Mouse (Mus musculus) forebrain, embryonic 13.5 days (tissue): Measurements from ENCODE around the gene Morn1. TPM values are rescaled to one million over a fixed set of nuclear protein-coding genes. Genes with fewer than 3 reads are reported as not detected.
A peak's percentile ranks its signal among the peaks of the same experiment; 100 is the strongest.

Source experiments
- ATAC-seq: fragments of 200-750 bp; cut with Nextera tagmentation; 2 replicates; pipeline ENCODE4 v1.8.0; 2017
- H3K27ac ChIP-seq: fragments of 300-500 bp; sonication (generic); 2 replicates; pipeline ENCODE4 v1.5.1; 2015; ENCODE audit warnings: inconsistent platforms, mild to moderate bottlenecking, moderate library complexity
- H3K27me3 ChIP-seq: fragments of 300-500 bp; sonication (generic); 2 replicates; pipeline ENCODE4 v1.6.1; 2015; ENCODE audit warnings: mild to moderate bottlenecking, inconsistent platforms
- H3K36me3 ChIP-seq: fragments of 300-500 bp; sonication (generic); 2 replicates; pipeline ENCODE4 v1.6.1; 2015; ENCODE audit warnings: mild to moderate bottlenecking, inconsistent platforms; ENCODE audit not compliant: poor library complexity, severe bottlenecking
- H3K4me1 ChIP-seq: fragments of 300-500 bp; sonication (generic); 2 replicates; pipeline ENCODE4 v1.6.1; 2015; ENCODE audit warnings: inconsistent platforms
- H3K4me2 ChIP-seq: fragments of 300-500 bp; sonication (generic); 2 replicates; pipeline ENCODE4 v1.6.1; 2015; ENCODE audit warnings: inconsistent platforms, mild to moderate bottlenecking, moderate library complexity
- H3K4me3 ChIP-seq: fragments of 300-500 bp; sonication (generic); 2 replicates; pipeline ENCODE4 v1.5.1; 2015; ENCODE audit warnings: mild to moderate bottlenecking, inconsistent platforms
- H3K9ac ChIP-seq: fragments of 300-500 bp; sonication (generic); 2 replicates; pipeline ENCODE4 v1.6.1; 2015; ENCODE audit warnings: mild to moderate bottlenecking, inconsistent platforms
- H3K9me3 ChIP-seq: fragments of 300-500 bp; sonication (generic); replicated peaks from 2 replicates; pipeline ENCODE4 v1.6.1; 2016; ENCODE audit warnings: inconsistent platforms
- WGBS: fragments of 180-500 bp; shearing (Covaris S2); methylation state at CpG from one replicate; pipeline ENCODE4 v1.1.7; 2015; 5-methylcytosine and 5-hydroxymethylcytosine counted together
- polyA plus RNA-seq: library from polyadenylated mRNA; unstranded; fragments of >200 nt; fragmentation: Nextera tagmentation; extraction: Ambion mirVana; gene quantifications from 2 replicates; pipeline ENCODE4 v1.2.1, GENCODE M21; 2015

Gene Morn1
- polyA plus RNA-seq, 1 experiment from 2014 or later = 7.4 TPM

GRCm38 (mm10) chr4:155095967-155096366, 9.6 kb downstream of the Morn1 start:
- H3K27ac ChIP-seq = no peak overlapping the region
- WGBS = 88% methylated on average over 8 of the region's 8 CpGs
- no peaks in the 10 kb centered on the region for H3K9me3 ChIP-seq
- 0 out of 2 replicates have a peak overlapping the region, but pooled peaks have one; percentile 12 for H3K9ac ChIP-seq
- no peaks in the 10 kb centered on the region for H3K27me3 ChIP-seq
- no peak overlapping the region for H3K4me3 ChIP-seq
- H3K36me3 ChIP-seq = peaks cover 3% of the 10 kb centered on the region; the same call in 1 of the 2 replicates
- no peak for ATAC-seq
- H3K4me1 ChIP-seq = peaks cover 11% of the 10 kb centered on the region
- no peak overlapping the region for H3K4me2 ChIP-seq

- no peak overlapping the region for H3K9ac ChIP-seq
- H3K4me1 ChIP-seq = peaks cover 13% of the 10 kb centered on the region
- H3K4me3 ChIP-seq = no peak overlapping the region
- H3K9me3 ChIP-seq = no peaks in the 10 kb centered on the region
- ATAC-seq = no peak
- H3K4me2 ChIP-seq = no peak overlapping the region
- H3K36me3 ChIP-seq = no peaks in the 10 kb centered on the region
- H3K27me3 ChIP-seq = no peaks in the 10 kb centered on the region
- 84% methylated on average over 6 of the region's 6 CpGs for WGBS
- no peak overlapping the region for H3K27ac ChIP-seq
These were observed 11.1 kb downstream of the Morn1 start for GRCm38 (mm10) chr4:155097452-155097851.

- no peak overlapping the region for H3K9ac ChIP-seq
- no peak overlapping the region for H3K27ac ChIP-seq
- no peaks in the 10 kb centered on the region for H3K27me3 ChIP-seq
- no peaks in the 10 kb centered on the region for H3K36me3 ChIP-seq
- H3K4me1 ChIP-seq = peaks cover 13% of the 10 kb centered on the region
- no peak overlapping the region for H3K4me3 ChIP-seq
- no peak for ATAC-seq
- 76% methylated on average over 4 of the region's 4 CpGs for WGBS
- no peaks in the 10 kb centered on the region for H3K9me3 ChIP-seq
- no peak overlapping the region for H3K4me2 ChIP-seq
These were observed 12.2 kb downstream of the Morn1 start for GRCm38 (mm10) chr4:155098572-155098971.

- WGBS = 97% methylated on average over 4 of the region's 4 CpGs
- Histone ChIP-seq H3K9me3 (no peaks in the 10 kb centered on the region), H3K27ac (no peak overlapping the region), H3K4me3 (no peak overlapping the region), H3K36me3 (no peaks in the 10 kb centered on the region), H3K9ac (no peak overlapping the region), H3K4me1 (no peaks in the 10 kb centered on the region), H3K27me3 (no peaks in the 10 kb centered on the region), H3K4me2 (no peak overlapping the region)
- ATAC-seq = no peak
These were observed 21.5 kb downstream of the Morn1 start for GRCm38 (mm10) chr4:155107886-155108285.

- 84% methylated on average over 5 of the region's 5 CpGs for WGBS
- no peaks in the 10 kb centered on the region for H3K36me3 ChIP-seq
These were observed 23.1 kb downstream of the Morn1 start for GRCm38 (mm10) chr4:155109471-155109870.

GRCm38 (mm10) chr4:155113766-155114410, 27.5 kb downstream of the Morn1 start:
- no peak overlapping the region for H3K9ac ChIP-seq
- H3K4me1 ChIP-seq = peaks cover 15% of the 10 kb centered on the region
- H3K9me3 ChIP-seq = no peaks in the 10 kb centered on the region
- ATAC-seq = no peak
- no peak overlapping the region for H3K27ac ChIP-seq
- 63% methylated on average over 8 of the region's 8 CpGs for WGBS
- no peak overlapping the region for H3K4me3 ChIP-seq
- H3K4me2 ChIP-seq = no peak overlapping the region
- H3K27me3 ChIP-seq = no peaks in the 10 kb centered on the region
- no peaks in the 10 kb centered on the region for H3K36me3 ChIP-seq

More at GRCm38 (mm10) chr4:155109471-155109870, 23.1 kb downstream of the Morn1 start:
- no peak overlapping the region for H3K9ac ChIP-seq
- H3K27ac ChIP-seq = no peak overlapping the region
- no peaks in the 10 kb centered on the region for H3K4me1 ChIP-seq
- H3K4me2 ChIP-seq = no peak overlapping the region
- no peaks in the 10 kb centered on the region for H3K9me3 ChIP-seq
- H3K4me3 ChIP-seq = no peak overlapping the region
- H3K27me3 ChIP-seq = no peaks in the 10 kb centered on the region
- no peak for ATAC-seq

- 91% methylated on average over 4 of the region's 4 CpGs for WGBS
- ATAC-seq = no peak
- H3K27ac ChIP-seq = no peak overlapping the region
- no peak overlapping the region for H3K9ac ChIP-seq
- no peak overlapping the region for H3K4me3 ChIP-seq
- no peaks in the 10 kb centered on the region for H3K36me3 ChIP-seq
- H3K4me2 ChIP-seq = no peak overlapping the region
- H3K9me3 ChIP-seq = no peaks in the 10 kb centered on the region
- H3K27me3 ChIP-seq = no peaks in the 10 kb centered on the region
- H3K4me1 ChIP-seq = peaks cover 27% of the 10 kb centered on the region
These were observed 30.2 kb downstream of the Morn1 start for GRCm38 (mm10) chr4:155116607-155117006.

GRCm38 (mm10) chr4:155117396-155117978, 31.1 kb downstream of the Morn1 start:
- Histone ChIP-seq H3K9ac (no peak overlapping the region), H3K27ac (no peak overlapping the region; the same call in 1 of the 2 replicates), H3K9me3 (no peaks in the 10 kb centered on the region), H3K4me2 (no peak overlapping the region), H3K4me3 (no peak overlapping the region), H3K36me3 (no peaks in the 10 kb centered on the region), H3K4me1 (peaks cover 36% of the 10 kb centered on the region), H3K27me3 (no peaks in the 10 kb centered on the region)
- 85% methylated on average over 6 of the region's 6 CpGs for WGBS
- ATAC-seq = no peak

- no peak overlapping the region for H3K4me2 ChIP-seq
- no peaks in the 10 kb centered on the region for H3K9me3 ChIP-seq
- no peaks in the 10 kb centered on the region for H3K36me3 ChIP-seq
- H3K9ac ChIP-seq = no peak overlapping the region
- peak overlapping the region; percentile 58; the same call in 1 of the 2 replicates for H3K27ac ChIP-seq
- H3K4me1 ChIP-seq = peaks cover 43% of the 10 kb centered on the region
- no peaks in the 10 kb centered on the region for H3K27me3 ChIP-seq
- WGBS = 56% methylated on average over 10 of the region's 10 CpGs
- no peak overlapping the region for H3K4me3 ChIP-seq
- ATAC-seq = no peak
These were observed 31.9 kb downstream of the Morn1 start for GRCm38 (mm10) chr4:155118278-155118677.

GRCm38 (mm10) chr4:155120038-155120437, 33.7 kb downstream of the Morn1 start:
- Histone ChIP-seq H3K4me1 (peaks cover 47% of the 10 kb centered on the region), H3K27me3 (no peaks in the 10 kb centered on the region), H3K9ac (no peak overlapping the region), H3K9me3 (no peaks in the 10 kb centered on the region), H3K4me2 (no peak overlapping the region), H3K4me3 (no peak overlapping the region), H3K36me3 (no peaks in the 10 kb centered on the region), H3K27ac (no peak overlapping the region)
- no peak for ATAC-seq
- 82% methylated on average over 7 of the region's 7 CpGs for WGBS

- no peaks in the 10 kb centered on the region for H3K9me3 ChIP-seq
- H3K27ac ChIP-seq = no peak overlapping the region
- no peak overlapping the region for H3K4me3 ChIP-seq
- no peak overlapping the region for H3K9ac ChIP-seq
- H3K4me1 ChIP-seq = peaks cover 48% of the 10 kb centered on the region
- ATAC-seq = no peak
- H3K36me3 ChIP-seq = no peaks in the 10 kb centered on the region
- 85% methylated on average over 5 of the region's 5 CpGs for WGBS
- no peak overlapping the region for H3K4me2 ChIP-seq
- no peaks in the 10 kb centered on the region for H3K27me3 ChIP-seq
These were observed 34.2 kb downstream of the Morn1 start for GRCm38 (mm10) chr4:155120583-155120982.

- 90% methylated on average over 6 of the region's 6 CpGs for whole genome bisulfite sequencing
- Histone ChIP-seq H3K4me1 (peaks cover 48% of the 10 kb centered on the region), H3K9me3 (no peaks in the 10 kb centered on the region), H3K4me3 (no peak overlapping the region), H3K4me2 (no peak overlapping the region), H3K36me3 (no peaks in the 10 kb centered on the region), H3K9ac (no peak overlapping the region), H3K27me3 (no peaks in the 10 kb centered on the region), H3K27ac (no peak overlapping the region)
- ATAC-seq = no peak
These were observed 34.8 kb downstream of the Morn1 start for GRCm38 (mm10) chr4:155121222-155121621.
